Mouse (Mus musculus) retina, adult 2 months (tissue): ENCODE data around the gene Homer3.

Experiments
- DNase-seq: peaks from one replicate; pipeline ENCODE4 v3.0.0-alpha.2; 2012; ENCODE audit warnings: low read depth, low spot score

The Homer3 gene

DNA sequence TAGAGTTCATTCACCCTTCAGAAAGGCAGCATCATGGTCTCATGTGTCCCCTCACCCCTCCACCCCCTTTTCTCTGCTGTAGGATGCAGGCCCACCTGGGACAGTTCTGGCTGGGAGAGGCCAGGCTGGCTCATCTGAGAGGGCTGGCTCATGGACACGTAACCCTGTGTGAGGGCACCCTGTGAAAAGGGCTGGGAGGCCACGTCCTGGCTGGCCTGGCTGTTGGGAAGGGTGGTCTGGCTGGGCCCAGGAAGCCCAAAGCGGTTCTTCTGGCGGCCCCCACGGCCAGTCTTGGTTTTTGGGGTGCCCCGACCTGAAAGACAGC, 50.2 kb downstream of the Homer3 start:
- no peak for DNase-seq

DNA sequence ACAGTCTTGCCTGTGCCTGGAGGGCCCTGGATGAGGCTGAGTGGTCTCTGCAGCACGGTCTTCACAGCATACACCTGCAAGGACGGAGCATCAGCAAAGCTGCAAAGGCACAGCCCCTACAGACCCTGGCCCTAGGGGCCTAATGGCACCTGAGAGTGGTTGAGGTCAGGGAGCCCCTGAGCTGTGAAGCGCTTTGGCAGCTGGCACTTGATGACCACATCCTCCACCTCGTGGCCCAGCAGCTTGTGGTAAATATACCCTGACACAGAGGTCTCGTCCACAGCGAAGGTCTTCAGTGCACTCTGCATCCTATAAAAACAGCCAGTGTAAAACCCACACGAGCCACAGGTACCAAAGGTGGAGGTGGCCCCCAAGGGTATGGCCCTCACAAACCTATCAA, 56.3 kb downstream of the Homer3 start:
- DNase-seq = no peak

DNA sequence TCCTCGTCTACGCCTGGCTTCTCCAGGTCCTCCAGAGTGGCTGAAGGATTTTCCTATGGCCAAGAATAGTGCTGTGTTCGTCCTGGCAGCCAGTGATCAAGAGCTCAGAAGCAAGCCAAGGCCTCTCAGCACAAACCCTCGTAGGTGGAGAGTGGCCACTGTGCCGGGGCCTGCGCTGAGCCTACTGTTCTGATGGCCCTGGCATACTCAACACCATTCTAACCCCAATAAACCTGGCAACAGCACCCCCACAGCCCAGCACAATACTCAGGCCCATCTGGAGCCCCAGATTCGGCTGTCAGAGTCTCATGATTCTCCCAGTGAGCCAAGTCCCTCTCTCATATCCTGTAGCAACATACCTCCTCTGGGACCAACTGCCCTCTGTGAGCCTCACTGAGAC, 58.0 kb downstream of the Homer3 start:
- no peak for DNase-seq

DNA sequence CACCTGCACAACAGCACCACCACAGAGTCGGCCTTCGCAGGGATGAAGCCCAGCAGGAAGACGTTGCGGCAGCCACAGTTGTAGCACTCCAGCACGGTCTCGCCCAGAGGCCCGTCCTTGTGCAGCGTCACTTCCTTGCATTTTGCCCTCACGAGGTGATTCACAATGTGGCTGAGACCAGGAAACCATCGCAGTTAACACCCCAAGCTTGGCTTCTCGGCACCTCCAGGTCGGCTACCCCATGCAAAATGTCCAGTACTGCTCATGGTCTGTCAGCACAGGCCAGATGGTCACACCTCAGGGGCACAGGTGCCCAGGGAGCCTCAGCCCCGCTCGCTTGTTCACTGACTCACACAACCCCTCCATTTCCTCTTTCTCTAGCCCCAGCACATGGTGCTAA, 59.4 kb downstream of the Homer3 start:
- DNase-seq = no peak

DNA sequence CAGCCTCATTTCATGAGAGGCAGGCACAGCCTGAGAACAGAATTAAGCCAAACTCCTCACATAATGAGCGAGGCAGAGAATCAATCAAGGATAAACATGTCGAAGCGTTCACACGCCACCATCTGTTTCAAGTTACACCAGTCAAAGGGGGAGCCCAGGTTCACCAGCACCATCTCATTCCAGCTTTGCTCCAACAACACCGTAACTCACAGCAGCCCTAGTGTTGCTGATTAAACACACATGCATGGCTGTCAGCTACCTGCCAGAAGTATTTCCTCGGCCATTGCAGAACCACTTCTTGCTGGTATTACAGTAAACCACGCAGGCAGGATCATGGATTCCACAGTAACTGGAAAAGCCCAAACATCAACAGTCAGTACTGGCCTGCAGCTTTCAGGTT, 60.4 kb downstream of the Homer3 start:
- no peak for DNase-seq

DNA sequence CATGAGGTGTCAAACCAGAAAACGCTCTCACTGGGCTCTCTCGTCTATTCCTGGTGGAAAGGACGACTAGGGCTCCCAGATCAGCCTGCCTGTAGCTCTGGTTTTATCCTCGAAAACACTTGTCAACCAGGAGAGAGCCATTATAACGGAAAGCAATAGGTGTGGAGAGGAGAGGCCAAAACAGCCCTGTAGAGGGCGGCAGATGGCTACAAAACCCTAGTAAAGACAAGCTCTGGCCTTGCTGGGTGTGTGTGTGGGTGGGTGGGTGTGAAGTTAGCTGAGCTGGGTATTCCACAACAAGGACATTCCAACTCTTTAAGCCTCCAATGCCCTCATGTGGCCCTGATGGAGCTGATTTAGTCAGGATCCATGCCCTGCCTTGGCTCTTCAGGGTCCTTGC, 61.1 kb downstream of the Homer3 start:
- DNase-seq = no peak
